Mouse (Mus musculus) lung, embryonic 16.5 days (tissue): Measurements from ENCODE around the gene Pym1. TPM values are rescaled to one million over a fixed set of nuclear protein-coding genes. Genes with fewer than 3 reads are reported as not detected.

Source experiments
- ATAC-seq: fragments of 200-750 bp; cut with Nextera tagmentation; 2 replicates; pipeline ENCODE4 v1.8.0; 2017; ENCODE audit warnings: low read depth, mild to moderate bottlenecking, moderate library complexity
- H3K27ac ChIP-seq: fragments of 300-500 bp; sonication (generic); 2 replicates; pipeline ENCODE4 v1.5.1; 2014; ENCODE audit warnings: mild to moderate bottlenecking, control low read depth, low read length
- H3K27me3 ChIP-seq: fragments of 300-500 bp; sonication (generic); 2 replicates; pipeline ENCODE4 v1.6.1; 2014; ENCODE audit warnings: low read depth, low read length, mixed read lengths; ENCODE audit not compliant: control insufficient read depth, insufficient read depth
- H3K36me3 ChIP-seq: fragments of 300-500 bp; sonication (generic); 2 replicates; pipeline ENCODE4 v1.6.1; 2014; ENCODE audit warnings: low read length; ENCODE audit not compliant: control insufficient read depth, insufficient read depth
- H3K4me1 ChIP-seq: fragments of 300-500 bp; sonication (generic); replicated peaks from 2 replicates; pipeline ENCODE4 v1.6.1; 2014; ENCODE audit warnings: low read length, mixed read lengths; ENCODE audit not compliant: control insufficient read depth, insufficient read depth
- H3K4me2 ChIP-seq: fragments of 300-500 bp; sonication (generic); 2 replicates; pipeline ENCODE4 v1.6.1; 2014; ENCODE audit warnings: low read depth, low read length, control low read depth
- H3K4me3 ChIP-seq: fragments of 300-500 bp; sonication (generic); 2 replicates; pipeline ENCODE4 v1.5.1; 2014; ENCODE audit warnings: mild to moderate bottlenecking, low read length, control low read depth
- H3K9ac ChIP-seq: fragments of 300-500 bp; sonication (generic); 2 replicates; pipeline ENCODE4 v1.6.1; 2014; ENCODE audit warnings: low read length, control low read depth
- H3K9me3 ChIP-seq: fragments of 300-500 bp; sonication (generic); 2 replicates; pipeline ENCODE4 v1.6.1; 2016; ENCODE audit warnings: low read length; ENCODE audit not compliant: control insufficient read depth
- WGBS: fragments of 180-500 bp; shearing (Covaris S2); extraction: QIAGEN DNeasy Blood & Tissue Kit; methylation state at CpG from one replicate; pipeline ENCODE4 v1.1.7; 2014; 5-methylcytosine and 5-hydroxymethylcytosine counted together
- polyA plus RNA-seq: library from polyadenylated mRNA; unstranded; fragments of >200 nt; fragmentation: Nextera tagmentation; extraction: Ambion mirVana; gene quantifications from 2 replicates; pipeline ENCODE4 v1.2.1, GENCODE M21; 2015

Pym1 gene
- polyA plus RNA-seq, 1 experiment from 2014 or later, result 32.7 TPM

- peak overlapping the region; percentile 78 for H3K4me3 ChIP-seq
- no peaks in the 10 kb centered on the region for H3K27me3 ChIP-seq
- H3K36me3 ChIP-seq, result no peaks in the 10 kb centered on the region
- peak overlapping the region; percentile 76 for H3K27ac ChIP-seq
- H3K9me3 ChIP-seq, result no peaks in the 10 kb centered on the region
- ATAC-seq, result peak; percentile 59
- 0% methylated on average over 37 of the region's 37 CpGs for WGBS
- H3K9ac ChIP-seq, result peak overlapping the region; percentile 87
- peaks cover 27% of the 10 kb centered on the region for H3K4me1 ChIP-seq
- peak overlapping the region; percentile 95 for H3K4me2 ChIP-seq
Observed at GRCm38 (mm10) chr10:128743791-128744191, 3.9 kb upstream of the Pym1 start.

DNA sequence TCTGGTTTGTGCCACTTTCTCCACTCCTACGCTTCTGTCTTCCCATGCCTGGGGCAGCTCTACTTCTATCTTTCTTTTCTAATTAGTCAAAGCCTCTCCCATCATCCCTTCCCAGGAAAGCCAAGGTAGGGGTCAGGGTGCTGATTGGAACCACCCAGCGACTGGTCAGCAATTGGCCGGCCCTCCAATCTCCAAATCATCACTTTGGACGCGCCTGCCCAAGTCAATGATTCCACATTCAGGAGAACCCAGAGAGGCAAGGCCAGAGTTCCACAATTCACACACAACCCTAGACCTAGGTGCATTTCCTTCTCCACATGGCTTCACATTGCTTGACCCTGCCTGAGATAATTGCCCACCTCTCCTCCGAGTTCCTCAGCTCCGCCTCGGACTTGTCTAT is 3.5 kb upstream of the Pym1 start:
- Histone ChIP-seq H3K4me2 (peak overlapping the region; percentile 95), H3K27ac (peak overlapping the region; percentile 76), H3K4me1 (peaks cover 30% of the 10 kb centered on the region), H3K4me3 (peak overlapping the region; percentile 78), H3K9ac (peak overlapping the region; percentile 87), H3K9me3 (no peaks in the 10 kb centered on the region), H3K27me3 (no peaks in the 10 kb centered on the region), H3K36me3 (no peaks in the 10 kb centered on the region)
- no peak for ATAC-seq
- 26% methylated on average over 8 of the region's 8 CpGs for WGBS

- ATAC-seq, result no peak
- H3K27ac ChIP-seq, result peak within 1 kb of the TSS; percentile 76
- H3K9me3 ChIP-seq, result no peaks in the 10 kb centered on the region
- WGBS, result 16% methylated on average over 18 of the region's 18 CpGs
- peak within 1 kb of the TSS; percentile 78 for H3K4me3 ChIP-seq
- no peaks in the 10 kb centered on the region for H3K36me3 ChIP-seq
- H3K27me3 ChIP-seq, result no peaks in the 10 kb centered on the region
- peak within 1 kb of the TSS; percentile 95 for H3K4me2 ChIP-seq
- H3K4me1 ChIP-seq, result peaks cover 35% of the 10 kb centered on the region
- H3K9ac ChIP-seq, result peak within 1 kb of the TSS; percentile 87
Observed at GRCm38 (mm10) chr10:128744680-128745601, 2.7 kb upstream of the Pym1 start, which contains the start of gene Dgka. Dgka (minus strand) TSS chr10:128744855.

DNA sequence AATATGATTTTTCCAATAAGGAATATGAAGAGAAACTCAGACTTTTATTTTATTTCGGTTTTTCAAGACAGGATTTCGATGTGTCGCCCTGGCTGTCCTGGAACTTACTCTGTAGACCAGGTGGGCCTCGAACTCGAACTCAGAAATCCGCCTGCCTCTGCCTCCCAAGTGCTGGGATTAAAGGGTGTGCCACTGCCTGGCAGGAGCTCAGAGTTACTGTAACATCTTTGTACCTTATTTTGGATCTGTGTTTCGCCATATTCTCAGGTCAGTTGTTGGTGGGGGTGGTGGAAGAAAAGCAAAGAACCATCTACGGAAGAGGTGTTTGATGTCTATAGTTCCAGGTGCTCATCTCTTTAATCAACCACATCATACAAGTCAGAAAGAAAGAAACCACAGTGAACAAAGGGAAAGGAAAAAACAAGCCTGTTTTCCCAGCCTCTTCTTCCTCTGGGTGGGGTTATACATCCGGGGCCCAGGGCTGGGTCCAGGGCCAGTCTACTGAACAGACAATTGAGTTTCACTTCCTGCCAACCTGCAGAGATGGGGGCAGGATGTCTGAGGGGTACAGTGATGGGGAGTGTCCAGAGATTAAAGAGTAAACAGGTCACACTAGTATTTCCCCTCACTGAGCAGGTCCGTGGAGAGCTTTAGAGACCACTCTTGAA is 1.6 kb upstream of the Pym1 start:
- no peak overlapping the region for H3K27ac ChIP-seq
- no peaks in the 10 kb centered on the region for H3K36me3 ChIP-seq
- ATAC-seq, result no peak
- no peak overlapping the region for H3K4me3 ChIP-seq
- no peaks in the 10 kb centered on the region for H3K9me3 ChIP-seq
- no peak overlapping the region for H3K9ac ChIP-seq
- H3K4me2 ChIP-seq, result no peak overlapping the region
- peaks cover 35% of the 10 kb centered on the region for H3K4me1 ChIP-seq
- WGBS, result 84% methylated on average over 10 of the region's 10 CpGs
- no peaks in the 10 kb centered on the region for H3K27me3 ChIP-seq

- Histone ChIP-seq H3K4me3 (peak overlapping the region; percentile 68), H3K9ac (peak overlapping the region; percentile 84), H3K27me3 (no peaks in the 10 kb centered on the region), H3K4me1 (peaks cover 35% of the 10 kb centered on the region), H3K4me2 (peak overlapping the region; percentile 84), H3K36me3 (no peaks in the 10 kb centered on the region), H3K27ac (peak overlapping the region; percentile 98), H3K9me3 (no peaks in the 10 kb centered on the region)
- no peak for ATAC-seq
- WGBS, result 39% methylated on average over 9 of the region's 9 CpGs
Observed at GRCm38 (mm10) chr10:128746972-128747645, 580 bp upstream of the Pym1 start.

DNA sequence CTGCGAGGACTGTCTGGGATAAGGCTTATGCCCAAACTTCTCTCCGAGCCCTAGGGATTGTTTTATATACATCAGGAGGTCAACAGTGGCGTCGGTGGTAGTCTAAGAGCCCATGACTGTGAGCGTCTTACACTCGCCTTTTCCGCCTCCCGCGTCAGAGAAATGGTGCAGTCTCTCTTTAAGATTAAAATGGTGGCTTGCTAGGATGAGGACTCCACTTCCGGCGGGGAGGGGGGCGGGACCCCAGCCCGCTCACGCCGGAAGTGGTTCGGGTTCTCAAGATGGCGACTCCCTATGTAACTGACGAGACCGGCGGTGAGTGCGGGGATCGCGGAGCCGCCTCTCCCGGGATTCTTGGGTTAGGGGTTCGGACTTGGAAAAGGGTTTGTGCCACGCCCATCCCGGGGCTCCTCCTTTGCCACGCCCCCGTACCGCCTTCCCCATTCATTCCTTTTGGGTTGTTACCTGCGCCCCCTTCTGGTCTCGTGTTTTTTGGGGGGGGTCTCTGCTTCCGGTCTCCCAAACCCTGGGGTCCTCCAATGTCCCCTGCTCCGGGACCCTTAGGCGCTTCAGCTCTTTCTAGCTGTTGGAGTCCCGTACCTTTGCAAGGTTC is 669 bp downstream of the Pym1 start:
- H3K4me1 ChIP-seq, result peaks cover 27% of the 10 kb centered on the region
- H3K9ac ChIP-seq, result peak overlapping the region; percentile 84
- no peaks in the 10 kb centered on the region for H3K36me3 ChIP-seq
- no peaks in the 10 kb centered on the region for H3K27me3 ChIP-seq
- peak overlapping the region; percentile 98 for H3K27ac ChIP-seq
- H3K4me2 ChIP-seq, result peak overlapping the region; percentile 84
- H3K4me3 ChIP-seq, result peak overlapping the region; percentile 68
- ATAC-seq, result peak; percentile 82
- H3K9me3 ChIP-seq, result no peaks in the 10 kb centered on the region
- 0% methylated on average over 37 of the region's 37 CpGs for WGBS

DNA sequence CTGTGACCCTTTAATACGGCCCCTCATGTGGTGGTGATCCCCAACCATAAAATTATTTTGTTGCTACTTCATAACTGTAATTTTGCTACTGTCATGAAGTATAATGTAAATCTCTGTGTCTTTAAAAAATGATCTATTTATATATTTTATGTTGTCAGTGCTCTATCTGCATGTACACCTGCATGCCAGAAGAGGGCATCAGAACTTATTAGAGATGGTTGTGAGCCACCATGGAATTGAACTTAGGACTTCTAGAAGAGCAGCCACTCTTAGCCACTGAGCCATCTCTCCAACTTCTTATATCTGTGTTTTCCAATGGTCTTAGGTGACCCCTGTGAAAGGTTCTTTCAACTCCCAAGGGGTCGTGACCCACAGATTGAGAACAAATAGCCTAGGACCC is 25.2 kb downstream of the Pym1 start:
- Histone ChIP-seq H3K4me1 (no peaks in the 10 kb centered on the region), H3K36me3 (peaks cover 2% of the 10 kb centered on the region; the same call in 1 of the 2 replicates), H3K9ac (no peak overlapping the region), H3K4me2 (no peak overlapping the region), H3K9me3 (no peaks in the 10 kb centered on the region), H3K27ac (no peak overlapping the region), H3K4me3 (no peak overlapping the region), H3K27me3 (no peaks in the 10 kb centered on the region)
- no peak for ATAC-seq
- WGBS, result 79% methylated on average over 2 of the region's 2 CpGs

- no peaks in the 10 kb centered on the region for H3K27me3 ChIP-seq
- no peak overlapping the region for H3K9ac ChIP-seq
- H3K27ac ChIP-seq, result no peak overlapping the region
- no peak for ATAC-seq
- no peaks in the 10 kb centered on the region for H3K9me3 ChIP-seq
- H3K4me2 ChIP-seq, result no peak overlapping the region
- no peak overlapping the region for H3K4me3 ChIP-seq
- H3K36me3 ChIP-seq, result peaks cover 2% of the 10 kb centered on the region; the same call in 1 of the 2 replicates
- 19% methylated on average over 5 of the region's 5 CpGs for WGBS
- H3K4me1 ChIP-seq, result peaks cover 6% of the 10 kb centered on the region
Observed at GRCm38 (mm10) chr10:128773685-128774084, 26.0 kb downstream of the Pym1 start.
